Mouse (Mus musculus) kidney, adult 9 months (tissue): Measurements from ENCODE around the gene Fgf9.
A peak's percentile ranks its signal among the peaks of the same experiment; 100 is the strongest.

ENCODE experiments used
- DNase-seq: peaks from one replicate; pipeline ENCODE4 v3.0.0; 2022

The Fgf9 gene

GRCm38 (mm10) chr14:58070481-58071119 lies at the start of gene Fgf9:
Gene Fgf9 (plus strand): TSS chr14:58070547.
- peak; percentile 78 for DNase-seq

GRCm38 (mm10) chr14:58034567-58034966 lies 35.8 kb upstream of the Fgf9 start:
- peak; percentile 75 for DNase-seq

- DNase-seq, result no peak
These were observed 34.2 kb upstream of the Fgf9 start for GRCm38 (mm10) chr14:58036174-58036573.

GRCm38 (mm10) chr14:58046639-58047284 lies 23.6 kb upstream of the Fgf9 start:
- peak; percentile 76 for DNase-seq

- DNase-seq, result no peak
These were observed 19.7 kb upstream of the Fgf9 start for GRCm38 (mm10) chr14:58050691-58051090.

GRCm38 (mm10) chr14:58067586-58067985 lies 2.8 kb upstream of the Fgf9 start:
- no peak for DNase-seq

GRCm38 (mm10) chr14:58068641-58069040 lies 1.7 kb upstream of the Fgf9 start:
- peak; percentile 32 for DNase-seq

GRCm38 (mm10) chr14:58069927-58070326 lies 420 bp upstream of the Fgf9 start:
- peak; percentile 49 for DNase-seq

- peak; percentile 77 for DNase-seq
These were observed 834 bp downstream of the Fgf9 start for GRCm38 (mm10) chr14:58071120-58071641.

GRCm38 (mm10) chr14:58071830-58072770 lies 1.8 kb downstream of the Fgf9 start:
- DNase-seq, result peak; percentile 77

GRCm38 (mm10) chr14:58072771-58073501 lies 2.6 kb downstream of the Fgf9 start:
- DNase-seq, result peak; percentile 33

GRCm38 (mm10) chr14:58073936-58074335 lies 3.6 kb downstream of the Fgf9 start:
- DNase-seq, result peak; percentile 55

- peak; percentile 44 for DNase-seq
These were observed 4.5 kb downstream of the Fgf9 start for GRCm38 (mm10) chr14:58074621-58075432.

- DNase-seq, result peak; percentile 40
These were observed 5.2 kb downstream of the Fgf9 start for GRCm38 (mm10) chr14:58075433-58076029.

GRCm38 (mm10) chr14:58076030-58076521 lies 5.7 kb downstream of the Fgf9 start:
- peak; percentile 60 for DNase-seq

- DNase-seq, result no peak
These were observed 6.4 kb downstream of the Fgf9 start for GRCm38 (mm10) chr14:58076726-58077255.

GRCm38 (mm10) chr14:58079471-58079870 lies 9.1 kb downstream of the Fgf9 start:
- DNase-seq, result no peak

GRCm38 (mm10) chr14:58081955-58082354 lies 11.6 kb downstream of the Fgf9 start:
- DNase-seq, result peak; percentile 39

- no peak for DNase-seq
These were observed 13.9 kb downstream of the Fgf9 start for GRCm38 (mm10) chr14:58084240-58084639.

- DNase-seq, result peak; percentile 66
These were observed 17.0 kb downstream of the Fgf9 start for GRCm38 (mm10) chr14:58087326-58087725.

GRCm38 (mm10) chr14:58089486-58089885 lies 19.1 kb downstream of the Fgf9 start:
- DNase-seq, result no peak
